Mouse (Mus musculus) intestine, embryonic 15.5 days (tissue): ENCODE measurements around the gene Zfp27. TPM values are rescaled to one million over a fixed set of nuclear protein-coding genes. Genes with fewer than 3 reads are reported as not detected.

ENCODE experiments used
- ATAC-seq: fragments of 200-750 bp; cut with Nextera tagmentation; 2 replicates; pipeline ENCODE4 v1.8.0; 2017; ENCODE audit warnings: moderate TSS enrichment, moderate library complexity
- H3K27ac ChIP-seq: fragments of 300-500 bp; sonication (generic); 2 replicates; pipeline ENCODE4 v1.5.1; 2015; ENCODE audit warnings: mild to moderate bottlenecking, inconsistent platforms
- H3K27me3 ChIP-seq: fragments of 300-500 bp; sonication (generic); replicated peaks from 2 replicates; pipeline ENCODE4 v1.6.1; 2015; ENCODE audit warnings: inconsistent platforms
- H3K36me3 ChIP-seq: fragments of 300-500 bp; sonication (generic); 2 replicates; pipeline ENCODE4 v1.6.1; 2015; ENCODE audit warnings: inconsistent platforms
- H3K4me1 ChIP-seq: fragments of 300-500 bp; sonication (generic); replicated peaks from 2 replicates; pipeline ENCODE4 v1.6.1; 2015; ENCODE audit warnings: inconsistent platforms
- H3K4me2 ChIP-seq: fragments of 300-500 bp; sonication (generic); replicated peaks from 2 replicates; pipeline ENCODE4 v1.6.1; 2015; ENCODE audit warnings: mild to moderate bottlenecking, inconsistent platforms
- H3K4me3 ChIP-seq: fragments of 300-500 bp; sonication (generic); replicated peaks from 2 replicates; pipeline ENCODE4 v1.5.1; 2015; ENCODE audit warnings: inconsistent platforms
- H3K9ac ChIP-seq: fragments of 300-500 bp; sonication (generic); 2 replicates; pipeline ENCODE4 v1.6.1; 2015; ENCODE audit warnings: inconsistent platforms
- H3K9me3 ChIP-seq: fragments of 300-500 bp; sonication (generic); 2 replicates; pipeline ENCODE4 v1.6.1; 2016; ENCODE audit warnings: inconsistent platforms
- WGBS: fragments of 180-500 bp; shearing (Covaris S2); methylation state at CpG from one replicate; pipeline ENCODE4 v1.1.7; 2015; 5-methylcytosine and 5-hydroxymethylcytosine counted together
- polyA plus RNA-seq: library from polyadenylated mRNA; unstranded; fragments of >200 nt; fragmentation: Nextera tagmentation; extraction: Ambion mirVana; gene quantifications from 2 replicates; pipeline ENCODE4 v1.2.1, GENCODE M21; 2015

Gene Zfp27
- polyA plus RNA-seq, result 7.3 and 7.4 TPM in 2 replicates

GRCm38 (mm10) chr7:29905966-29906681, at the start of gene Zfp27:
Gene Zfp27 (minus strand): TSS chr7:29906572.
- Histone ChIP-seq H3K27ac (peak within 1 kb of the TSS; percentile 96), H3K9ac (peak within 1 kb of the TSS; percentile 56), H3K27me3 (no peaks in the 10 kb centered on the region), H3K4me1 (0 out of 2 replicates have a peak, but pooled peaks cover 4% of the 10 kb centered on the region), H3K4me2 (peak within 1 kb of the TSS; percentile 68), H3K9me3 (no peaks in the 10 kb centered on the region), H3K4me3 (peak within 1 kb of the TSS; percentile 47), H3K36me3 (no peaks in the 10 kb centered on the region)
- peak; percentile 89 for ATAC-seq
- under 1% methylated on average over 22 of the region's 22 CpGs for WGBS

GRCm38 (mm10) chr7:29954731-29955130, 48.4 kb upstream of the Zfp27 start:
- Histone ChIP-seq H3K9me3 (no peaks in the 10 kb centered on the region), H3K4me1 (0 out of 2 replicates have a peak, but pooled peaks cover 2% of the 10 kb centered on the region), H3K36me3 (0 out of 2 replicates have a peak, but pooled peaks cover 2% of the 10 kb centered on the region), H3K4me2 (peak overlapping the region; percentile 75; the same call in 1 of the 2 replicates), H3K27ac (no peak overlapping the region), H3K27me3 (no peaks in the 10 kb centered on the region), H3K4me3 (no peak overlapping the region), H3K9ac (no peak overlapping the region)
- WGBS, result 22% methylated on average over 4 of the region's 4 CpGs
- no peak for ATAC-seq

- H3K9me3 ChIP-seq, result no peaks in the 10 kb centered on the region
- peak; percentile 94 for ATAC-seq
- WGBS, result 1% methylated on average over 52 of the region's 52 CpGs
- H3K27me3 ChIP-seq, result no peaks in the 10 kb centered on the region
- 0 out of 2 replicates have a peak, but pooled peaks cover 2% of the 10 kb centered on the region for H3K4me1 ChIP-seq
- peak within 1 kb of the TSS; percentile 75 for H3K4me2 ChIP-seq
- H3K4me3 ChIP-seq, result peak within 1 kb of the TSS; percentile 67
- peak within 1 kb of the TSS; percentile 95 for H3K27ac ChIP-seq
- 0 out of 2 replicates have a peak, but pooled peaks cover 2% of the 10 kb centered on the region for H3K36me3 ChIP-seq
- H3K9ac ChIP-seq, result peak within 1 kb of the TSS; percentile 87
Measured at GRCm38 (mm10) chr7:29953513-29954401, 47.4 kb upstream of the Zfp27 start, which contains the start of gene Zfp74. Gene Zfp74 (minus strand): TSS chr7:29954089.

GRCm38 (mm10) chr7:29953086-29953485, 46.7 kb upstream of the Zfp27 start:
- WGBS, result 39% methylated on average over 10 of the region's 10 CpGs
- H3K27ac ChIP-seq, result peak overlapping the region; percentile 95; the same call in 1 of the 2 replicates
- no peak for ATAC-seq
- 0 out of 2 replicates have a peak, but pooled peaks cover 2% of the 10 kb centered on the region for H3K36me3 ChIP-seq
- no peaks in the 10 kb centered on the region for H3K27me3 ChIP-seq
- H3K4me3 ChIP-seq, result peak overlapping the region; percentile 67
- no peaks in the 10 kb centered on the region for H3K9me3 ChIP-seq
- H3K4me1 ChIP-seq, result 0 out of 2 replicates have a peak, but pooled peaks cover 2% of the 10 kb centered on the region
- H3K9ac ChIP-seq, result peak overlapping the region; percentile 87
- H3K4me2 ChIP-seq, result peak overlapping the region; percentile 75

GRCm38 (mm10) chr7:29944201-29944600, 37.8 kb upstream of the Zfp27 start:
- Histone ChIP-seq H3K9me3 (no peaks in the 10 kb centered on the region), H3K36me3 (0 out of 2 replicates have a peak, but pooled peaks cover 9% of the 10 kb centered on the region), H3K9ac (no peak overlapping the region), H3K4me3 (no peak overlapping the region), H3K27me3 (no peaks in the 10 kb centered on the region), H3K4me1 (no peaks in the 10 kb centered on the region), H3K27ac (no peak overlapping the region), H3K4me2 (no peak overlapping the region)
- ATAC-seq, result no peak
- WGBS, result 80% methylated on average over 2 of the region's 2 CpGs

GRCm38 (mm10) chr7:29943720-29944119, 37.3 kb upstream of the Zfp27 start:
- WGBS, result 75% methylated on average over 2 of the region's 2 CpGs
- Histone ChIP-seq H3K27ac (no peak overlapping the region), H3K27me3 (no peaks in the 10 kb centered on the region), H3K4me3 (no peak overlapping the region), H3K4me1 (no peaks in the 10 kb centered on the region), H3K9me3 (no peaks in the 10 kb centered on the region), H3K4me2 (no peak overlapping the region), H3K36me3 (0 out of 2 replicates have a peak, but pooled peaks cover 9% of the 10 kb centered on the region), H3K9ac (no peak overlapping the region)
- ATAC-seq, result no peak

GRCm38 (mm10) chr7:29942740-29943139, 36.4 kb upstream of the Zfp27 start:
- Histone ChIP-seq H3K36me3 (0 out of 2 replicates have a peak, but pooled peaks cover 9% of the 10 kb centered on the region), H3K4me1 (no peaks in the 10 kb centered on the region), H3K4me2 (no peak overlapping the region), H3K9me3 (no peaks in the 10 kb centered on the region), H3K9ac (no peak overlapping the region), H3K27ac (no peak overlapping the region), H3K4me3 (no peak overlapping the region), H3K27me3 (no peaks in the 10 kb centered on the region)
- no peak for ATAC-seq
- WGBS, result 43% methylated on average over 2 of the region's 2 CpGs

- H3K4me3 ChIP-seq, result no peak overlapping the region
- no peak overlapping the region for H3K9ac ChIP-seq
- H3K27me3 ChIP-seq, result no peaks in the 10 kb centered on the region
- no peaks in the 10 kb centered on the region for H3K9me3 ChIP-seq
- 87% methylated on average over 11 of the region's 11 CpGs for WGBS
- no peaks in the 10 kb centered on the region for H3K4me1 ChIP-seq
- no peak overlapping the region for H3K4me2 ChIP-seq
- H3K27ac ChIP-seq, result no peak overlapping the region
- ATAC-seq, result no peak
- 0 out of 2 replicates have a peak, but pooled peaks cover 12% of the 10 kb centered on the region for H3K36me3 ChIP-seq
Measured at GRCm38 (mm10) chr7:29941027-29941426, 34.7 kb upstream of the Zfp27 start.

GRCm38 (mm10) chr7:29938856-29939255, 32.5 kb upstream of the Zfp27 start:
- Histone ChIP-seq H3K27me3 (no peaks in the 10 kb centered on the region), H3K4me2 (no peak overlapping the region)
- WGBS, result 90% methylated on average over 6 of the region's 6 CpGs

GRCm38 (mm10) chr7:29922780-29923179, 16.4 kb upstream of the Zfp27 start:
- no peak overlapping the region for H3K9ac ChIP-seq
- H3K4me3 ChIP-seq, result no peak overlapping the region
- no peak overlapping the region for H3K27ac ChIP-seq
- H3K4me1 ChIP-seq, result no peaks in the 10 kb centered on the region
- H3K27me3 ChIP-seq, result no peaks in the 10 kb centered on the region
- WGBS, result 72% methylated on average over 2 of the region's 2 CpGs
- no peak for ATAC-seq
- no peaks in the 10 kb centered on the region for H3K9me3 ChIP-seq
- no peaks in the 10 kb centered on the region for H3K36me3 ChIP-seq
- no peak overlapping the region for H3K4me2 ChIP-seq

More at GRCm38 (mm10) chr7:29938856-29939255, 32.5 kb upstream of the Zfp27 start:
- Histone ChIP-seq H3K27ac (no peak overlapping the region), H3K4me3 (no peak overlapping the region), H3K9ac (no peak overlapping the region), H3K9me3 (no peaks in the 10 kb centered on the region), H3K4me1 (no peaks in the 10 kb centered on the region), H3K36me3 (peaks cover 30% of the 10 kb centered on the region)
- no peak for ATAC-seq

GRCm38 (mm10) chr7:29921439-29922093, 15.2 kb upstream of the Zfp27 start:
- WGBS, result 76% methylated on average over 6 of the region's 6 CpGs
- ATAC-seq, result no peak
- no peak overlapping the region for H3K9ac ChIP-seq

More at GRCm38 (mm10) chr7:29921439-29922093, 15.2 kb upstream of the Zfp27 start:
- H3K9me3 ChIP-seq, result no peaks in the 10 kb centered on the region
- H3K4me2 ChIP-seq, result no peak overlapping the region
- H3K27ac ChIP-seq, result no peak overlapping the region
- no peak overlapping the region for H3K4me3 ChIP-seq
- H3K4me1 ChIP-seq, result no peaks in the 10 kb centered on the region
- H3K36me3 ChIP-seq, result no peaks in the 10 kb centered on the region
- H3K27me3 ChIP-seq, result no peaks in the 10 kb centered on the region
